Mouse (Mus musculus) induced T-regulatory cell, adult 2 months (primary cell): Measurements from ENCODE around the gene Parva.

Source experiments
- DNase-seq: peaks from one replicate; pipeline ENCODE4 v3.0.0-alpha.2; 2012; ENCODE audit warnings: low read depth

The Parva gene

DNA sequence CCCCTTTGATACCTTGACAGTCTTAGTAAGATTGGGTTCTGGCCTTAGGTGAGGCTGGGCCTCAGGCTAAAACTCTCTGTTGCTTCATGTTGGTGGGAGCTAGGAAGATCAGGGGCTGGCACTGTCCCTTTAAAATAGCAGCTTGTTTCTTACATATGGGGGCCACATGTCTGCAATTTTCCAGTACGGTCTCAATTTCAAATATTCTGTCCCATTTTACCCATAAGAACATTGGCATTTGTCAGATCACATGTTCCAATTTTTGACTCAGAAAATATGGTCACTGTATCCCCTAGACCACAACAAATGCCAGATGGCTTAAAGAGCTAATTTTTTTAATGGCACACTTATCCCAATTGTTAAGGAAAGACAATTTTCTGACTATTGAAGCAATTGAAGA lies 85.6 kb downstream of the Parva start:
- DNase-seq, result no peak

DNA sequence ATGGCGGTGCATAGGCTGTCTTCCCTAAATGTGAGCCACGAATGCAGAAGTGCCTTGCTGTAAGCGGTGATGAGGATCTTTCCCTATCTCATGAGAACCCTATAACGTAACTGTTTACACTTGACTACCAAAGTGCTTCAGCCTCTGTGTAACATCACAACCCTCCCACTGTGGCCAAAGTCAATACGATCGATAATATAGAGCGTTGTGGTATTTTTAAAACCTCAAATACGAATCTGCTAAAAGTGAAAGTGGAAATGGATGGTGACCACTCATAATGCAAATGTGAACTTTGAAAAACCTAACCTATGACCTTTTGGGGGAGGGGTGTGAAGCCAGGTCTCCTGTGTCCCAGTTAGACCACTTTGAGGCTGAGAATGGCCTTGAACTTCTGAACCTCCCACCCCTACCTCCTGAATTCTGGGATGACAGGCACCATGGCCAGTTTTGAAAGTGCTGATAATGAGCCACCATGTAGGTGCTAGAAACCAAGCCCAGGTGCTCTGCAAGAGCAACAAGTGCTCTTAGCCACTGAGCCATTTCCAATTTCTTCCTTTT lies 87.4 kb downstream of the Parva start:
- DNase-seq, result peak; percentile 12

DNA sequence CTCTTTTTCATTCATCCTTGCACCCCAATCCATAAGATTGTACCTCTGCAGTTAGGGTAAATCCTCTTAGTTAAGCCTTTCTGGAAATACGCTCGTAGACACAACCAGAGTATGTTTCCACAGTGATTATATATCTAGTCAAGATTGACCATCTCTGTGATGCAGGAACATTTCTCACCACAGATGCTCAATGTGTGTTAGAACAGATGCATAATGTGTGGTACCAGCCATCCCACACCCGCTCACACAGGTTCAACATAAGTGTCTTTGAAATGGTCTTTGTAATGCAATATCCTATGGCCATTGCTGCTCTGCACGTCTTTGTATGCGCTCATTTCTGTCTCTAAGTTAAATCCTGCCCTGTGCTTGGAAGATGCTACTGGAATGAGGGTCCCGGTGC lies 98.2 kb downstream of the Parva start:
- no peak for DNase-seq

DNA sequence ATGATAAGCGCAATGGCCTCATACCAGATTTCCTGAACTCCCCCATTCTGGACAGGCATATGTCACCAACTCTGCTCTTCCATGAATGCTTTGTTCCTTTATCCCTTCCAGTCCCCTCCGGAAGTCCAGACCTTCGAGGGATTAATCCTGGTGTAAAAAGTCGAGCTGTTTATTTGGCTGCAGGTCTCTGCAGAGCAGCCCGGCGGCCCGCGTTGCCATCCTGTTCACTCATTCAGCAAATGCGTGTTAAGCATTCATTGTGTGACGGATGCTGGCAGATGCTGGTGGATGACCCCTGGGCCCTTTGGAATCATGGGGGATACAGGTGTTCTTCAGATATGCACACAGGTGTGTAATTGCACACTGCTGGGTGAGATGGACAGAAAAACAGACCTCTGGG lies 98.9 kb downstream of the Parva start:
- DNase-seq, result no peak

DNA sequence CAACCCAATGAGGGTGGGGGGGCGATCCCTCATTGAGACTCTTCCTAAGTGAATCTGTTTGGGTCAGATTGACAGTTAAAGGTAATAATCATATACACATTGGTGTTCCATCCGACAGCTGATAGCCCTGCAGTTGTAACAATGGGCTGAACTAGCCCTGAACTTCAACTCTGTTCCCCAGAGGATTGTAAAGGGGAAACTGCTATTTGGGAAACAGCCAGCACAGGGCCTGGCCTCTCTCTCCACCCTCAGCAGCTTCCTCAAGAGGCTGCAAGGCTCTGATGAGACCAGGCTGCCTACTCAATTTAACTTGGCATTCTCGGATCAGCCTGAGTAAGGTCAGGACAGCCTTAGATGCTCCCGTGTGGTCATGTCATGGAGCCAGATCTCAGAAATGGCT lies 99.9 kb downstream of the Parva start:
- no peak for DNase-seq

DNA sequence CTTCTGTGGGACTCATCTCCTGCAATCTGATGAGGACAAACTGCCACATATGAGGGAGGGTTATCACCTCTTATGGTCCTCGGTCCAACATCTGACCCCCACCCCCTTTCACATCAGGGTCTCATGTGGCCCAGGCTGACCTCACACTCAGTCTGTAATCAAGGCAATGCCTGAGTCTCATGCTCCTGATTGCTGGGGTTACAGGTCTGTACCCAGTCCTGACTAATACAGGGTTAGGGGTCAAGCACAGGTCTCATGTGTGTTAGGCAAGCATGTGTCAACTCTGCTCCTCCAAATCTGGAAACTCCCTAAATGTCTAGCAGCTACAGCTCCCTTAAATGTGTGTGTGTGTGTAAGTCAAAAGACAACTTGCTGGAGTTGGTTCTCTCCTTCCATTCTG lies 100.8 kb downstream of the Parva start:
- no peak for DNase-seq

DNA sequence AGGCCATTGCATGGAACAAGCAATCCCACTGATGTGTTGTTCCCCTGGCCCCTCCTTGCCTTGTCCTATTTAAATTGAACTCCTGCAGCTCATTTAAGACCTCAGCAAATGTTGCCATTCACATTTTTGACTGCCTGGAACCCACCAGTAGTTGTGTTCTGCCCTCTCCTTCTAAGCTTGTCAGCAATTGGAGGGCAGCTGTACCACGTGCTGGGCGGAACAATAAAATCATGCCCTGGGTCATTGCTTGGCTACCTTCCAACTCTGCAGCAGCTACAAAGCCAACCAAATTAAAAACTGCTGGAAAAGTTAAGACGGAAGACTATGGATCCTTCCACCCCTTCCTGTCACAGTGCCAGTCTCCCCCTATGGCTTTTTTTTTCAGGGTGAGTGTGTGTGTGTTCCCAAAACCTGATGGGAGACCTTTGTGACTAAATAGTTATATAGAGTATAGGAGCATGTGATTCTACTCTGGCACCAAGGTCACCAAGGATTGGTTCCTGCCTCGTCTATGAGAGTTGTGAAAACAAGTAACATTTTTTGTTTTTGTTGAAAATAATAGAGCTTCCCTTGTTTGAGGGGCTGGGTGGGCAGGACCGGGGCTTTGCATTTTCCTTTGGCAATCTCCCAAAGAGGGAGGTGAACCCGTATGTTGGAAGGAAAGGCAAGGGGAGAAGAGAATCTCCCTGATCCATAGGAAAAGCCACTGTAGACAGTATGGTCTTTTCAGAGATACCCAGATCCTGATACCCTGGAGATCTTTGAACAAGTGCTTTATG lies 101.5 kb downstream of the Parva start:
- no peak for DNase-seq

DNA sequence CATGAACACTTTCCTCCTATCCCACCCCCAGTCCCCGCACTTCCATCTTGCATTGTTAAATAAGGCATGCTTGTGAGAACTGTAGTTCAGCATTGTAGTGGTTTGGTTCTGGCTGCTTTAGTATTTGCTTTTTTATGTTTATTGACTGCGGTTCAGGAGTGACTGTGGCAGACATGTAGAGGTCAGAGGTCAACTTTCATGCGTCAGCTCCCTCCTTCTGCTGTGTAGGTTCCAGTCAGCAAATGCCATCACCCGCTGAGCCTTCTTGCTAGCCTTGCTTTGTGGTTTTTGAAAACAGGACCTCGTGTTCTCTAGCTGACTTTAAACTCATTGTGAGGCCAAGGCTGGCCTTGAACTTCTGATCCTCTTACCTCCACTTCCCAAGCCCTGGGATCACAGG lies 103.6 kb downstream of the Parva start:
- DNase-seq, result no peak

DNA sequence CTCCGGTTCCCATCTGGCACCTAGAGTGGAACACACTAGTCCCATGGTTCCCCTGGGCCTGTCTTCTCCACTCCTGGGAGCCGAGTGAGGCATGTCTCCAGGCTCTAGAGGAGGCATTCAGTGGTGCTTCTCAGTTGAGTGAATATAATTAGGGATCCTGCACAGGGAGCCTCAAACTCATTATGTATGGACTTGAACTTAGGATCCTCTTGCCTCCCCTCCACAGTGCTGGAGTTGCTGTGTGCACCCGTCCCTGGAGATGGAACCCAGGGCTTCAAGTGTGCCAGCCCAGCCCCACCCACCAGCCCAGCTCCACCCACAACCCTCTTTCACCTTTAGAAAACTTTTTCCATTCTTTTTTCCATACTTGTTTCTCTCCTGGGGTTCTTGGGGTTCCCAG lies 106.8 kb downstream of the Parva start:
- DNase-seq, result no peak

DNA sequence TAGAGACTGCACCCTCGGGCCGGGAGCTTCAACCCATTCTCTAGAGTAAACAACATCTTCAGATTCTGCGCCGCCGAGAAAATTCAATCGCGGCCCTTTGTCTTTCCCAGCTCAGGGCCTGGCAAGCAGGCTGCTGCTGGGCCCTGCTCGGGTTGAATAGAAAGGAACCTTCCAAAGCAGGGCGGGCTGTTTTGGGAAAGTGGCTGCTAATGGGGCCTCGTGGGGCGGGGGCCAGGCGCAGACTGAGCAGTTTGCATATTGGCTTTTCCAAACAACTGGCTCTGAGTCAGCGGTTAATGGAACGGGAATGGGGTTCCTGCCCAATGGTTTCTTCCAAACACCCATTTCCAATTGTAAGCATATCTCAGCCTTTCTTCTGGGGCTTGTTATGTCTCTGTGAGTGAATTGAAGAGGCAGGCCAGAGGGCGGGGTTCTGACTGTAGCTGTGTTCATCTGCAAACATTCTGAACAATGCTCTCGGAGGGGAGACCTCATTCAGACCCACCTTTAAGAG lies 108.2 kb downstream of the Parva start:
- DNase-seq, result no peak

DNA sequence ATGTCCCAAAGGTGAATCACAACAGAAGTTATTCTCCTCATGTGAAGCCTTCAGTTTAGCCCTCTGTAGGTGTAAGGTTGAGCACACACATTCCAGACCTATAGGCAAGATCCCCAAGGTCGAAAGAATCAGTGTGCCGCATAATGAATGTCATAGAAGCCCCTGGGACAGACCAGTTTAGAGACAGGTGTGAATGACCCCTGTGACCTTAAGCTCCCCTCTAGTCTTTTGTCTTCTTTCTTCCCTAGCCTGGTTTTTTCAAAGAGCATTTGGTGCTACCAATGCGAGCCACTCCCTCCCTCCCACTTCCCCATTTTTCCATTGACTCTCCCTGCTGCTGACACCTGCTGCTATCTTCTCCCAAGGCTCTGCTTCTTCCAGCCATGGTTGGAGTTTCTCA lies 121.8 kb downstream of the Parva start:
- DNase-seq, result no peak

DNA sequence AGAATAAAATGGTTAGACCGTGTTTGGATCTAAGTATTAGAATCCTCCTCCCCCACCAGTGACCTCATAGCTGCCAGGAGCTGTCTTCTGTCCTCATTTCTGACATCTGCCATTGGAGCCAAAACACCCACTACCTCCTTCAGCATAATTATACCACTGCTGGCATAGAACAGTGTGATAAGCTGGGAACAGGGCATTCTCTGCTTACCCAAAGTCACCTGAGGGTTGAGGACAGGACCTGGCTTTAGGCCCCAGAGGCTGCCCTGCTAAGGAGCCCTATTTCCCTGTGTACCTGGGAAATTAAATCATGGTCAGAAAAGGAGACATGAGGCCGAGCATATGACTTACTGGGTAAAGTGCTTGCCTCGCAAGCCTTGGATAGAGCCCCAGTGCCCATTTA lies 134.2 kb downstream of the Parva start:
- DNase-seq, result no peak

DNA sequence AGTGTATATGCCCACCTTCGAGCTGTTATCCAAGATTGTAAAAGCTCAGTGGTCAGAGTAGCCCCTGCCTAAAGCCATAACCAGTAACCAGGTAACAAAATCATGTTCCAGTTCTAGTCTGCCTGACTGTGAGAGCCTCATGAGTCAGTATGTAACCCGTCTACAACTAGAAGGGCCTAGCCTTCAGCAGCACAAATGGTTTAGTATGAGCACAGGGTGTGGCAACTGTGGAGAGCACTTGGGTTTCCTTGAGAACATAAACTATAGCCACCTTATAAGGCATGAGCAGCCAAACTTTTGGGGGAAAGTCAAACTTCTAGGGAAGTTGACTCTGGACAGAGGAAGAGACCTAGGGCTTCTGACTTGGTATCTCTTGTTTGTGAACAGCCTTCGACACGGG lies 139.7 kb downstream of the Parva start:
- DNase-seq, result no peak

DNA sequence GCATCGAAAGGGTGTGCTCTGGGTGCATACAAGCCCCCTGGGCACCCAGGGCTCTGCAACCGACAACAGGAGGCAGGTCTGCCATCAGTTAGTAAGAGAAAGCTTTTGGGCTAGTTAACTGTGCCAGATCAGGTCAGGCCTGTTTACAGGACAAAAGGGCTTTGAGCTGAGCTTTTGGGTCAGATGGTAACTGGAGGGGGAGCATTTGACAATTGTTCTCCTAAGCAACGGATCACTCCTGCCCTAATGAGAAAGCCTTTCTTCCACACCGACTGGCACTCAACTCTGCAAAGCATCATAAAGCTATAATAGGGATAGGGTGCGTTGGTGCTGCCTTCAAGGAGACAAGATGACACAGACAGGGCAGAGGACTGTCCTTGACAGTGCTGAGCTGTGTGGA lies 141.7 kb downstream of the Parva start:
- DNase-seq, result no peak

DNA sequence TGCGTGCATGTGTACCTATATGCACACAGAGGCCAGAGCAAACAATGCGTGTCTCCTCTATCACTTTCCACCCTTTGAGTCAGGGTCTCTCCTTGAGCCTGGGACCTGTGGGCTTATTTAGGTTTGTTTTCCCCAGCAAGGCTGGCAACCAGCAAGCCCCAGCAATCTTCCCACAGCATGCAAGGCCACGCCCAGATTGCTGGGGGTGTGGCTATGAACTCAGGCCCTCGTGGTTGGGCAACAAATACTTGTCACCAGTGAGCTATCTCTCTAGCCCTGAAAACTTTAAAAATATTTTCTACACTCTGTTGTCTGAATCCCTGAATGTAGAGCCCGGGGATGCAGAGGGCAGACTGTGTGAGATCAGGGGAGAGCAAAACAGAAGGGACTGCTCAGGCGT lies 154.3 kb downstream of the Parva start:
- DNase-seq, result no peak

DNA sequence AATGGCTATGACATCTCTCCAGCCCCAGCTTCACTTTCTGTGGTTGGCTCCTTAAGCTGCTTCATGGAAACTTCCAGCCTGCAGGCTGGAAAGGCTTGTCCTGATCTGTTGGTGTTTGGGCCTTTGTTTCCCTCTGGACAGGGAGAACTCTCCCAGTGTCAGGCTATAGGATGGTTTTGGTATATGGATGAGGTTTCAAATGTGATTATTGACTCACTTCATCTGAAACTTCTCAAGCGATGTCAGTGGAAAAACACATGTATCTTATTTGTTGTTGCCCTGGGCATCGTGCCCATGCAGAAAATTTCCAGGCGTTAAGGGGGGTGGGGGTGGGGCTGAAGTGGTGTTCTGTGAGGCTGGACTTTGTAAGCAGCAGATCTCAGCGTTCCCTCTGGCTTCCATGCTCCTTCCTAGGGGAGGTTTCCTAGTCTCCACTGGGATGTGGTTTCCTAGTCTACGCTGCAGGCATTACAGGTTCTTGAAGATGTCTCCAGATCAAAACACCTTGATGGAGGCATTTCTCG lies 155.6 kb downstream of the Parva start:
- no peak for DNase-seq

DNA sequence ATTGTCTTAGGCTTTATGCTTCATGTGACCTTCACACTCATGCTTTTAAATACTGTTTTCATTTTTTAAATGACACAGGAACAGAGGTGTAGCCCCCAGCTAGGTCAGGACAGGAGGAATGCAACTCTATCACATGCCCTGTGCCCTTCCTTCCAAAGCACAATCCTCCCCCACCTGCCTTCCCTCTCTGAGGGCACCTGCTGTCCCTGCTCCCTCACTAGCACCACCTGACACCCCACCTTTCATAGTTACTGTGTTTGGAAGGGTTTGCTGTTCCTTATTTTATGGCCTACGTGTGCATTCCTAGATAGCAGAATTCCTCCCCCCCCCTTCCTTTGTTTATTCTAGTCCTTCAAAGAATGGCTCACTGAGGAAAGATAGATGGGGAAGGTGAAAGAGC lies 160.1 kb downstream of the Parva start:
- DNase-seq, result no peak

DNA sequence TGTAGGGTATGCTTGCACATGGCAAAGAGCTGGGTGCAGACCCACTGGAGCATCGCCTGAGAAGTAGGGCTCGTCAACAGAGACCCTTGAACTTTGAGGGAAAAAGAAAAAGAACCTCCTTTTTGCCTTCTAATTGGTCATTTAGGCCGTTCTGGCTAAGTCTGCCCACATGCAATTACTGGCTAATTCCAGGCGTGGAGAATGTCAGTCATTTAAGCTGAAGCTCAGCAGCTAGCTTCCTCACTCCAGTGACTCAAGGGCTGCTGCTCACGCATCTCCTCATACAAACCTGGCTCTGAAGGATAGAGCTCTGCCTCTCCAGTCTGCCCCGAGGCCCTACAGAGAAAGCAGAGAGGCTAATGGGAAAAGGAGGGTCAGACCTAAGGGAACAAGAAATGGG lies 162.2 kb downstream of the Parva start:
- no peak for DNase-seq

DNA sequence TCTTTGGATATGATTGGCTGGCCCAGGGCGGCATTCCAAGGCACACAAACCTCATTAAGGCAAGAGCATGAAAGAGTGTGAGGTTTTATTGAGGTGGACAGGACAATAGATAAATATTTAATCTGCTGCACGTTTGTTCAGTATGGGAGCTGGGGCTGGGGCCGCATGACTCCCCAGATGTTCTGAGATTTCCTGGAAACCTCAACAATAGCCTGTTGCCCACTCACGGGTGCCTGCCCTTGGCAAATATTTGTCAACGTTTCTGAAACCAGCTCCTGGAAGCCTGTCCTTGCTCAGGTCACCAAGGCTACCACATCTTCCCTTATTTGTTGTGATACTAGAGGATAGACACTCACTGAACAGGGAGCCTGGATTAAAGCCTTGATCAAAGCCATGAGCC lies 166.3 kb downstream of the Parva start:
- no peak for DNase-seq

DNA sequence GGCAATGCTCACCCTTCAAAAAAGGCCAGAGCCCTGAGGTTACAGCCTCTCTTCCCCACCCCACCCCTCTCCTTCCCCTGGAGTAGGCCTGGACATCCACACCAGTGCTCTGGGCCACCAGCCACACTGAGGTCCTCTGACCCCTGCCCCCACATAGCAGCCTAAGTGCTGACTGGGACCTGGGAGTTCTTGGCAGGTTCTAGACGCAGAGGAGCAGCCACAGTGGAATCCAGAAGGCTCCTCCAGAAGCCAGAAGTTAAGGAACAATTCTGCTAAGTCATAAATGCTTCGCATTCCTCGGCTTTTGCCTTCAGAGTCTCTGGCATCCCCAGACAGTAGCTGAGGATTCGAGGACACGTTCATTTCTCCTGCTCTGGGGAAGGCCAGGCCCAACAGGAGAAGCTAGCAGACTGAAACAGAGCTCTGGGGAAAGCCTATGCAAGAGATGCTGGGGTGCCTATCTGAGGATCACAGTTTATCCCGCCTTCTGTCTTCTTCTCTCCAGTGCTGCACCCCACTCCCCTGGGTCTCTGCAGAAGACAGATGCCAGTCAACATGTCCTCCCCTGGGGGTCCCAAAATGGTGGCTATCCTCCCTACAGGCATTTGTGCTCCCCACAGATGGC lies 168.0 kb downstream of the Parva start:
- DNase-seq, result no peak

DNA sequence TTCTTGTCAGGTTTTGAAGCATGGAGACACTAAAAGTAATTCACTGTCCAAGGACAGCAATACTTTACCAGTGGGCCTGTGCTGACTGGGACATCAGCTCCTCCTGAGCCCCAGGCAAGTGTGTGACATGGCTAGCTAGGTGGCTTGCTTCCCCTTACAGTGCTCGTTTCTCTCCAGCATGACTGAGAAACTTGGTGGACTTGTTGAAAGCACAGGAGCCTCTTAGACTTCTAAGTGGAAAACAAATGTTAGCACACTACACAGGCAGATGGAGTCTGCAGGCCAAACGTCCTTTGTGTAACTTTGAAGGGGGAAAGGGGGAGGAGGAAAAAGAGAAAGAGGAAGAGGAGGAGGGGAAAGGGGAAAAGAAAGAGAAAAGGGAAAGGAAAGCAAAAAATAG lies 172.3 kb downstream of the Parva start:
- no peak for DNase-seq

DNA sequence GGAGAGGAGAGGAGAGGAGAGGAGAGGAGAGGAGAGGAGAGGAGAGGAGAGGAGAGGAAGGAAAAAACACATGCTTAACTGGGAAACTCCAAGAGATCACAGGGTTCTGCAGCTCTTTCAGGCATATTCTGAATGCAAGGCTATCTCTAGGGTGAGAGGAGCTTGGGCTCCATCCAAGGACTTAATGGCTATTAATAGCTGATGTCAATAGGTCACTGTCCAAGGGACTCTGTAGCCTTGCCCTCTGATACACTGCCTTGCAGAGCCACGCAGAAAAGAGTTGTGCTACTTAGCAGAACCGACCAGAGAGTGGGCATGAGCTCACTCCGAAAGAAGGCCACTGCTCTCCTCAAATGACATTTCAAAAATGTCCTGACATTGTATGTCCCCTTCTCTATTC lies 172.9 kb downstream of the Parva start:
- no peak for DNase-seq

DNA sequence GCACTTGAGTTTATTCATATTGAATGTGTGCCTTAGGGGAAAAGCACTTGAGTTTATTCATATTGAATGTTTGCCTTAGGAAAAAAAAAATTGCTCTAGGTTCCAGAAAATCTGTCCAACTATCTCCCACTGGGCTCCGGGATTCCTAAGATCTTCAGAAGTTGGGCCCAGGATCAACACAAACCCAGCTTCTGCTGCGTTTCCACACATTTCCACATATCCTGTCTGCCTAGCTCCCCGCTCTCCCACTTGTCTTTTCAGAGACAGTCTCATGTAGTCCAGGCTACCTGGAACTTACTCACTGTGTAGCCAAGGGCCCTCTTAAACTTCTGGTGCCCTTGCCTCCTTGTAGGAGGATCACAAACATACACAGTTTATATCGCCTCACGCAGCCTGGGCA lies 175.7 kb downstream of the Parva start:
- no peak for DNase-seq
